Mouse (Mus musculus): ENCODE data around the gene Ncoa6. TPM values are rescaled to one million over a fixed set of nuclear protein-coding genes. Genes with fewer than 3 reads are reported as not detected.
"Not testable (repeated sequence)": the region's sequence is repeated elsewhere in the genome, so short reads cannot be mapped to it uniquely, and the experiment has no call there.

The Ncoa6 gene
- polyA plus RNA-seq, 2 experiments = 26.9 to 45.4 TPM

DNA sequence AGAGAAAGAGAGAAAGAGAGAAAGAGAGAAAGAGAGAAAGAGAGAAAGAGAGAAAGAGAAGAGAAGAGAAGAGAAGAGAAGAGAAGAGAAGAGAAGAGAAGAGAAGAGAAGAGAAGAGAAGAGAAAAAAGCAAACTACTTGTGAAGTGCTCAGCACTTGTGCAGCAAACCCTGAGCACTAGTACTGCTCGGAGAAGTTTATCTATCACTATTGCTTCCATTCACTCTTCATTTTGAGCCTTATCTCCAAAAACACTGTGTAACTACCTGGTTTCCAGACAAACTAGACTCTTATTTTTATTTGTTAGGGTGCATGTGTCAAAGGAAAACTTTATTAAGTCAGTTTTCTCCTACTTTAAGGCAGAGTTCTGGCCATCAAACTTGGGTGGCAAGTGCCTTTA, 6.8 kb downstream of the Ncoa6 start:
- peaks cover 9% of the 10 kb centered on the region for H3K36me3 ChIP-seq (ENCODE audit: control insufficient read depth, insufficient read depth, low read length)
- no peak for TF ChIP-seq POLR2A (IDR thresholded peaks at IDR 0.05; ENCODE audit: borderline replicate concordance, extremely low read depth, insufficient read depth, insufficient read length)
- WGBS = 96% methylated on average over 1 of the region's 1 CpGs
- no peak overlapping the region for H3K27ac ChIP-seq (replicated peaks; ENCODE audit: low read depth, low read length)
- DNase-seq (ENCODE audit: low spot score) = no peak
- H3K4me3 ChIP-seq (replicated peaks; ENCODE audit: low read length) = no peak overlapping the region
- H3K4me2 ChIP-seq (replicated peaks; ENCODE audit: low read depth, low read length, severe bottlenecking) = no peak overlapping the region
- ATAC-seq (ENCODE audit: low FRiP score, low read depth) = no peak
- no peaks in the 10 kb centered on the region for H3K27me3 ChIP-seq (ENCODE audit: control insufficient read depth, insufficient read depth, low read length)
- H3K9ac ChIP-seq (ENCODE audit: low read depth, low read length, severe bottlenecking) = no peak overlapping the region
- no peaks in the 10 kb centered on the region for H3K9me3 ChIP-seq (ENCODE audit: control insufficient read depth, low read length)
- H3K4me1 ChIP-seq (ENCODE audit: control insufficient read depth, insufficient read depth, low read length) = no peaks in the 10 kb centered on the region

DNA sequence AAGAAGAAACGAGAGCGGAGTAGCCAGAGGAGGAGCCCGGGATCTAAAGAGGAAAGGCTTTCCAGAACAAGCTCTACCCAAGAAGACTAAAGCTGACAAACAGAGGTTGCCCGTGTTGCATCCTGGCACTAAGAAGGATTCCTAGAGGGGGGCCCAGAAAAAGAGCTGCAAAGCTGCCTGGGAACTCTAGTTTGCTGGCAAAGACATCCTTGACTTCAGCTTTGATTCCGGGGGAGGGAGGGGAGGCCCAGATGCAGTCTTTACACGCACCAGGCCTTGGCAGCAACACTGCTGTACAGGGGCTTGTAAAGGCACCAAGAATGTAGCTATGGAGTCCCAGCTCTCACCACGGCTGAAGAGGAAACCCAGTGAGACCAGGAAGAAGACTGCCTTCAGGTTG, 20.1 kb downstream of the Ncoa6 start:
- Histone ChIP-seq H3K36me3 (ENCODE audit: control insufficient read depth, insufficient read depth, low read length) (peaks cover 5% of the 10 kb centered on the region; the same call in 1 of the 2 replicates), H3K4me2 (replicated peaks; ENCODE audit: low read depth, low read length, severe bottlenecking) (no peak overlapping the region), H3K4me3 (replicated peaks; ENCODE audit: low read length) (no peak overlapping the region), H3K27ac (replicated peaks; ENCODE audit: low read depth, low read length) (0 out of 2 replicates have a peak overlapping the region, but pooled peaks have one; percentile 33), H3K9ac (ENCODE audit: low read depth, low read length, severe bottlenecking) (no peak overlapping the region), H3K9me3 (ENCODE audit: control insufficient read depth, low read length) (no peaks in the 10 kb centered on the region), H3K4me1 (ENCODE audit: control insufficient read depth, insufficient read depth, low read length) (peaks cover 3% of the 10 kb centered on the region), H3K27me3 (ENCODE audit: control insufficient read depth, insufficient read depth, low read length) (no peaks in the 10 kb centered on the region)
- no peak for ATAC-seq (ENCODE audit: low FRiP score, low read depth)
- peak; percentile 6 for DNase-seq (ENCODE audit: low spot score)
- 72% methylated on average over 7 of the region's 7 CpGs for WGBS
- no peak for TF ChIP-seq POLR2A (IDR thresholded peaks at IDR 0.05; ENCODE audit: borderline replicate concordance, extremely low read depth, insufficient read depth, insufficient read length)

DNA sequence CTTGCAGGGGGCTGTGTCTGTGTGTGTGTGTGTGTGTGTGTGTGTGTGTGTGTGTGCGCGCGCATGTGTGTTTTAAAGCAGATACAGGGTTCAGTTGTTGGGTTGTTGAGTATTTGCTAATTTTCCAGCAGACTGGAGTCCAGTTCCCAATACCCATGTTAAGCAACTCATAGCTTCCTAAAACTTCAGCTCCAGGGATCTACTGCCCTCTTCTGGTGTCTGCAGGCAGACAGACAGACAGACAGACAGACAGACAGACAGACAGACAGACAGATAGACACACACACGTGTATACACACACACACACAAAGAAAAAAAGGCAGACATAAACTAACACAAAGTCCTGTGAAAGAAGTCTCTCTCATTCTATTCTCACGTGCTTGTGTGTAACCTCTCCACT, 22.4 kb downstream of the Ncoa6 start:
- no peak for TF ChIP-seq POLR2A (IDR thresholded peaks at IDR 0.05; ENCODE audit: borderline replicate concordance, extremely low read depth, insufficient read depth, insufficient read length)
- no peak for ATAC-seq (ENCODE audit: low FRiP score, low read depth)

DNA sequence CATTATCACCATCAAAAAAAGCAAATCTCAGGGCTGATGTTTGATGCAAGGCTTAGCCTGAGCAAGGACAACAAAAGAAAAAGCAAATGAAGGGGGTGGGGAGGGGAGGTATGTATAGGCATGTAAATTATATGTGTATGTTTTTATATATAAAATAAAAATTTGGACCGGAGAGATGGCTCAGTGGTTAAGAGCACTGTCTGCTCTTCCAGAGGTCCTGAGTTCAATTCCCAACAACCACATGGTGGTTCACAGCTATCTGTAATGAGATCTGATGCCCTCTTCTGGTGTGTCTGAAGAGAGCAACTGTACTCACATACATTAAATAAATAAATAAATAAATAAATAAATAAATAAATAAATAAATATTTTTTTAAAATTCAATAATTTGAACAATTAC, 25.8 kb downstream of the Ncoa6 start:
- H3K4me1 ChIP-seq (ENCODE audit: control insufficient read depth, insufficient read depth, low read length); DNase-seq (ENCODE audit: low spot score); H3K27ac ChIP-seq (replicated peaks; ENCODE audit: low read depth, low read length); H3K4me3 ChIP-seq (replicated peaks; ENCODE audit: low read length); H3K36me3 ChIP-seq (ENCODE audit: control insufficient read depth, insufficient read depth, low read length); H3K27me3 ChIP-seq (ENCODE audit: control insufficient read depth, insufficient read depth, low read length); ATAC-seq (ENCODE audit: low FRiP score, low read depth); H3K9ac ChIP-seq (ENCODE audit: low read depth, low read length, severe bottlenecking); H3K4me2 ChIP-seq (replicated peaks; ENCODE audit: low read depth, low read length, severe bottlenecking); H3K9me3 ChIP-seq (ENCODE audit: control insufficient read depth, low read length): not testable (repeated sequence)
- 98% methylated on average over 1 of the region's 1 CpGs for WGBS

More for the DNA sequence above, 22.4 kb downstream of the Ncoa6 start:
- WGBS = 86% methylated on average over 5 of the region's 5 CpGs
- Histone ChIP-seq H3K27ac (replicated peaks; ENCODE audit: low read depth, low read length) (no peak overlapping the region), H3K4me1 (ENCODE audit: control insufficient read depth, insufficient read depth, low read length) (peaks cover 3% of the 10 kb centered on the region), H3K4me3 (replicated peaks; ENCODE audit: low read length) (no peak overlapping the region), H3K27me3 (ENCODE audit: control insufficient read depth, insufficient read depth, low read length) (no peaks in the 10 kb centered on the region), H3K36me3 (ENCODE audit: control insufficient read depth, insufficient read depth, low read length) (peaks cover 5% of the 10 kb centered on the region; the same call in 1 of the 2 replicates), H3K9ac (ENCODE audit: low read depth, low read length, severe bottlenecking) (no peak overlapping the region), H3K9me3 (ENCODE audit: control insufficient read depth, low read length) (no peaks in the 10 kb centered on the region), H3K4me2 (replicated peaks; ENCODE audit: low read depth, low read length, severe bottlenecking) (no peak overlapping the region)
- no peak for DNase-seq (ENCODE audit: low spot score)

DNA sequence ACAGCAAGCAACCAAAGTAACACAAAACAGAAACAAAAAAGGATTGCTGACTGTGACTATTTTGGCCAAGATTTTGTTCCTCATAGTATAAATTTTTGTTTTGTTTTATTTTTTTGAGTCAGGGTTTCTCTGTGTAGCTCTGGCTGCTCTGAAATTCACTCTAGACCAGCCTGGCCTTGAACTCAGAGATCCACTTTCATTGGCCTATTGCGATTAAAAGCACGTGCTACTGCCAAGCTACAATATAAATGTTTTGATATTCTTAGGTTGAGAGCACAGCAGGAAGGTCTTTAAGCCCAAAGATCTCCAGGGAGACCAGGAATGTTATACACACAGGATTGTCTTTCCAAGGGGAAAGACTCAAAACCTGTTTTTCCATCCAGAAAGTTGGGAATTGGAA, 30.2 kb downstream of the Ncoa6 start:
- no peak overlapping the region for H3K4me2 ChIP-seq (replicated peaks; ENCODE audit: low read depth, low read length, severe bottlenecking)
- DNase-seq (ENCODE audit: low spot score) (no peak), ATAC-seq (ENCODE audit: low FRiP score, low read depth) (no peak)
- H3K27ac ChIP-seq (replicated peaks; ENCODE audit: low read depth, low read length) = 0 out of 2 replicates have a peak overlapping the region, but pooled peaks have one; percentile 3
- no peaks in the 10 kb centered on the region for H3K9me3 ChIP-seq (ENCODE audit: control insufficient read depth, low read length)
- H3K4me3 ChIP-seq (replicated peaks; ENCODE audit: low read length) = no peak overlapping the region
- H3K36me3 ChIP-seq (ENCODE audit: control insufficient read depth, insufficient read depth, low read length) = no peaks in the 10 kb centered on the region
- no peaks in the 10 kb centered on the region for H3K4me1 ChIP-seq (ENCODE audit: control insufficient read depth, insufficient read depth, low read length)
- no peak overlapping the region for H3K9ac ChIP-seq (ENCODE audit: low read depth, low read length, severe bottlenecking)
- no peak for TF ChIP-seq POLR2A (IDR thresholded peaks at IDR 0.05; ENCODE audit: borderline replicate concordance, extremely low read depth, insufficient read depth, insufficient read length)
- 68% methylated on average over 2 of the region's 2 CpGs for WGBS
- no peaks in the 10 kb centered on the region for H3K27me3 ChIP-seq (ENCODE audit: control insufficient read depth, insufficient read depth, low read length)

DNA sequence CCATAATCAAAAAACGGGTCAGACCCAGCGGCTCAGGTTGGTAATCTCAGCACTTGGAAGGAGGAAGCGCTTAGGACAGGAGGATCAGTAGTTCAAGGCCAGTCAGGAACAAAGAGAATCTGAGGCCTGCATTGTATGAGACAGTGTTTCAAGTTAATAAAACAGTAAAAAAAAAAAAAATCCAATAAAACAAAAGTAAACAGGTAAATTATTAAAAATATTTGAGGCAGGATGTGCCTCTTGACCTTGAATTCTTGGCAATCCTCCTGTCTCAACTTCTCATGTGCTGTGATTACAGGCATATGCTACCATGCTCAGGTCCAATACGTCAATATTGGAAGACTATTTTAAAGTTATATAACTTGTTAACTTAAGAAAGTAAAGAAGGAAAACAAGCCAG, 30.8 kb downstream of the Ncoa6 start:
- Histone ChIP-seq H3K27me3 (ENCODE audit: control insufficient read depth, insufficient read depth, low read length) (no peaks in the 10 kb centered on the region), H3K9ac (ENCODE audit: low read depth, low read length, severe bottlenecking) (no peak overlapping the region), H3K27ac (replicated peaks; ENCODE audit: low read depth, low read length) (no peak overlapping the region), H3K9me3 (ENCODE audit: control insufficient read depth, low read length) (no peaks in the 10 kb centered on the region), H3K36me3 (ENCODE audit: control insufficient read depth, insufficient read depth, low read length) (no peaks in the 10 kb centered on the region), H3K4me3 (replicated peaks; ENCODE audit: low read length) (no peak overlapping the region), H3K4me2 (replicated peaks; ENCODE audit: low read depth, low read length, severe bottlenecking) (no peak overlapping the region), H3K4me1 (ENCODE audit: control insufficient read depth, insufficient read depth, low read length) (no peaks in the 10 kb centered on the region)
- no peak for ATAC-seq (ENCODE audit: low FRiP score, low read depth)
- WGBS = 62% methylated on average over 4 of the region's 4 CpGs
- no peak for TF ChIP-seq POLR2A (IDR thresholded peaks at IDR 0.05; ENCODE audit: borderline replicate concordance, extremely low read depth, insufficient read depth, insufficient read length)
- DNase-seq (ENCODE audit: low spot score) = no peak
